Mouse (Mus musculus): ENCODE measurements at regions not wholly inside any gene's neighbourhood (a gene's known extent, or its start where the extent isn't known, plus 50 kb on each side); places are given as distances from the start of the nearest gene placed in this dataset.

DNA sequence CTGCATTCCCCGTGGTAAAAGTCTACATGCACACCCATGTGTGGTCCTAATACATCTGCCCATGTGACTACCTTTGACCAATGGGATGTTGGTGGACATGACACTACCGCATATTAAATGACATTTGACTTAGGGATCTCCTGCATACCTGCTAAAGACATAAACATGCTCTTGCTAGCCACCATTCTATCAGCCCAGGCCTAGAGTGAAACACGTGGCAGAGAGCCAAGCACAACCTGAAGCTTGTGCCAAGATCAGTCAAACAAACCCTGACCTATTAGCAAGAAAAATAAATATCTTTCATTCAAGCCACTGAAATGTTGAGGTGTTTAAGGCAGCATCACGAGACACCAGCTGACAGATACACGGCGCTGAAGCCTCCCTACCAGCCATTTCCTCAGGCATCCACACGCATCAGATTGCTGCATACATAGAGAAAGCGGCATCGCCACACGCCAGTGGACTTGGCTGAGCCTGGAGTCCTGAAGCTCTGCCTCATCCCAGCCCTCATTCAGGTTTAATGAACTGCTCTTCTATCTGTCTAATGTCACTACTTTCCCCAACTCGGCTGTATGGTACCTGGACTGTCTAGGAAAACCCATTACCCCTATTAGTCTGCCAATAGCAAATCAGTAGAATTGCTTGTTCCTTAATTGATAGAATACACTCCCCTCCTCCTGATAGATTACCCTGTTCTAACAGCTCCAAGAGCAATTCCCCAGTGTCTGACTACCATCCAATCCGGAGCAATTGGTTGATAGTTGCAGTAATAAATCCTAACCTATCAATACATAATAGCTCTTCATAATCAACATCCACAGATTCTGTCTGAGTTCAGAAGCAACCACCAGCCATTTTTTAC is 242.8 kb upstream of the Rsrc1 start:
- DNase-seq (ENCODE audit: low read depth, low spot score), result no peak

- DNase-seq (ENCODE audit: low read depth, low spot score), result no peak
These were observed 241.7 kb upstream of the Rsrc1 start for GRCm38 (mm10) chr3:66739356-66740014.

GRCm38 (mm10) chr3:66744133-66744913 is 236.9 kb upstream of the Rsrc1 start:
- DNase-seq (ENCODE audit: low read depth, low spot score), result no peak

DNA sequence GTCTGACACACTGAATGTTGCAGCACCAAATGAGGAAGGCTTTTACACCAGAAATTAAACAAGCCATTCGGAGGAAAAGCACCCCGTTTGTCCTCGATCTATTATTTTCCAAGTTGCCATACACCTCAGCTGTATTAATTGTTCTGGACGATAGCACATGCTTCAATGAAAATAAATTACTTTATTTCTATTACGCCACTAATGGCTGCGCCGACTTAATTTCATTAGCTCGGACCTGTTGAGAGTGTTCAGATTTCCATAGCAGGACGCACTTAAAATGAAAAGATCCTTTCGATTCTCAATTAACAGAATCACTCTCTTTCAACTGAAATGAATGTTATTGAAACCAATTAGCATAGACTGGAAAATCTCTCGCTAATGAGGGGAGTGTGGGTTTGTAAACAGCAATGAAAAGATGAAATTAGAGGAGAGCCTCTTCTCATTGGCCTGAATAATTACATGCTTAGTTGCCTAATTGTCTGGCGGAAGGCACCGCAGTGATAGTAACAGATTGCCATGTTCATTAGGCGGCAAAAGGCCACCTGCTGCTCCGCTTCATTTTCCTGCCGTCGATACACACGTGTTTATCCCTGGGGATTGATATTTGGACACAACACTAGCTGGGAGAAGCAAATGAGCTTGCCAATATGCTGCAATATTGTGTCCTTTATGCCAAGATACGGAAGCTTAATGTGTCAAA is 234.7 kb upstream of the Rsrc1 start:
- DNase-seq (ENCODE audit: low read depth, low spot score), result no peak

- no peak for DNase-seq (ENCODE audit: low read depth, low spot score)
These were observed 234.0 kb upstream of the Rsrc1 start for GRCm38 (mm10) chr3:66747073-66747710.

- no peak for DNase-seq (ENCODE audit: low read depth, low spot score)
These were observed 223.0 kb upstream of the Rsrc1 start for GRCm38 (mm10) chr3:66758141-66758540.

- DNase-seq (ENCODE audit: low read depth, low spot score), result no peak
These were observed 221.3 kb upstream of the Rsrc1 start for GRCm38 (mm10) chr3:66759841-66760240.

DNA sequence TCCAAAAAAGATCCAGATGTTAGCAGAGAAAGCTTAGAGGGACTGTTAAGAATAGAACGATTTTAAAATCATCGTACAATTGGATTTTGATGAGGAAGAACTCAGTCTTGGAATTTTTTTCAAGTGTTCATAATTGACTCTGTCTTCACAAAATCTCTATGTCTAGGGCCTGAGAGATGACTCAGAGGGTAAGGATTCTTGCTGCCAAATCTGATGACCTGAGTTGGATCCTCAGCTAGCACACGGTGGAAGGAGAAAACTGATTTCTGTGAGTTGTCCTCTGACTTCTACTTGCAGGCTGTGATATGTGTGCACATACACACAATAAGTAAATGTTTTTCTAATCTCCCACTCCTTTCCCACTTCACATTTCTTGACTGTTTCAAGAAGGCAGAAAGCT is 218.7 kb upstream of the Rsrc1 start:
- DNase-seq (ENCODE audit: low read depth, low spot score), result no peak

GRCm38 (mm10) chr3:66797351-66798010 is 183.7 kb upstream of the Rsrc1 start:
- DNase-seq (ENCODE audit: low read depth, low spot score), result peak; percentile 54

DNA sequence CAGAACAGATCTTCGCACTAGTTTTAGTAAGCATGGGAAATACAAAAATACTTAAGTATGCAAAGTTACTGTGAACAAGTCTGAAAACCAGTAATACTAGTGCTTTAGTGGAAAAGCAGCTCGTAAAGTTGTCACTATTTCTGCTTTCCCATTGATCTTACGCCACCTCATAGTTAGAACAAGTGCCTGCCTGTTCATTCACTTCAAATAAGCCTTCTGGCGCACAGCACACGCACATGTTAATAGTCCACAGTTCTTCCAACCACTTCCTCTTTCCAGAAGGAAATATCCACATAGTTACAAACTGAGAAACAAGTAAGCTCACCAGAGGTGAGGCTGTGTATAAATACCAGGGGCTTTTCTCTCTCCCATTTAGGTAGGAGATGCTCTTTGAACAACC is 182.9 kb upstream of the Rsrc1 start:
- DNase-seq (ENCODE audit: low read depth, low spot score), result no peak

DNA sequence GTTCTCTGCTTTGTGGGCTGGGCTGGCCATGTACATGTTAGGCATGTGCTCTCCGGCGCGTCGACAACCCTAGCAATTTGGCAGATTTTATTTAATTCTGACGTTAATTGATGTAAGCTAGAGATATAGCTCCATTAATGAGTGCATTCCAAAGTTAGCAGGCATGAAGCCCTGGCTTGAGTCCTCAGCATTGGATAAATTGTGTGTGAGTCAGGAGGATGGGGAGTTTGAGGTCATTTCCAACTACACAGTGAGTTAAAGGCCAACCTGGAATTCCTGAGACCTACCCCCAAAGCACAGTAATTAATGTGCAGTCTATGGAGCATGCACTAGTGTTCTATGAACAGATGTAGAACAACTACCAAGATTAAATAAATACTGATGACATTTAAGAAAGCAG is 178.7 kb upstream of the Rsrc1 start:
- DNase-seq (ENCODE audit: low read depth, low spot score), result no peak

DNA sequence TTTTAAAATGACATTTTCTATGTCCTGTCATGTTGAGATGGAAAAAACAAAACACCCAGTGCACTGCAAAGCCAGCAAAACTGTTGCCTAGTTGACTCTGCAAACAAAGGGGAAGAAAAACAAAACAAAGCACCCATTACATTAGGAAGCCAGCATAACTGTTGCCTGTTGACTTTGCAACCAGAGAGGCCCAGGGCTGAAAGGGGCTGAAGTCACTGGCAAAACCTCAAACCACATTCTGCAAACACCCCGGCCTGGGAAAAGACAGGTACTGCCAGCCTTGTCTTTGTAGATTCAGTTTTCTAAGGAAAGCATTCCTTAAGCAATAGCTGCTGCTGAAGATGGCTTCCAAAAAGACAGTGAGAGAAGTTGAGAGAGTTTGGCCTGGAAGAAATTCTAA is 175.0 kb upstream of the Rsrc1 start:
- no peak for DNase-seq (ENCODE audit: low read depth, low spot score)

- DNase-seq (ENCODE audit: low read depth, low spot score), result no peak
These were observed 168.3 kb upstream of the Rsrc1 start for GRCm38 (mm10) chr3:66812686-66813445.

DNA sequence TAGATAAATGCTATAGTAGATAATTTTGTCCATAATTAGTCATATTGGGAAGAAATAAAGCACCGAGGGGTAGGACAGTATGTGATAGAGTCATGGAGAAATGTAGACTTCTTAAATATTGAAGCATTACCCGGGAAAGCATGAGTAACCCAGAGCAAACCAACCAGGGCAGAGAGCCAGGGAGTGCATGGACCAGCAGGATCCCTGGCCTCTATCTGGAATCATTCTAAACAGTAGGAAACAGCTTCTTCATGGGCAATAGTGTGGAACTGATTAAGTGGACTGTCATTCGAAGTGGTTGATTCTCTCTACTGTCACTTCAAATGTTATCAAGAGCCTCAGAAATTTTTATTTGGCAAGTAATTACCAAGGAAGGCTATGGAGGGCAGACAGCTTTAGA is 155.4 kb upstream of the Rsrc1 start:
- no peak for DNase-seq (ENCODE audit: low read depth, low spot score)
